Comparison of ENCODE assay signal across 12 mouse cellular contexts in the genomic region with DNA sequence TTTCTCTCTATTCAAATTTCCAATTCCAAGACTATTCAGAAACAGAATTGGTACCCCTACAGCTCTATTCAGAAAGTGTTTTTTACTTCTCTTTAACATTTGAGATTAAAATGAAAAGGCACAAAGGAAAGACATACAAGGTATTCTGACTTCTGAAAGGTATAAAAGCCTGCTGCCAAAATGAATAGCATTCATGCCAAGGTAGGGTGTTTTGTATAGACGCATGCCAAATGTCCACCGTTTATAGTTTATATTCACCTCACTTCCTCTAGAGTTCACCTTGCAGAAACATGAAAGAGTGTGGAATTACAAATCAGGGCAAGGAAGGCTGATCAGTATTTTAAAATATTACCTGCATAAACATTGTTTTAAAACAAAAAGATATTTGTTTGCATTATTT.
A peak's percentile ranks its signal among the peaks of the same experiment; 100 is the strongest.
DNase-seq lines count a peak whose midpoint lies in the region; ATAC-seq lines count a peak whose summit lies in the region.
"Had no signal": no experiment of that assay in that cellular context is flagged by ENCODE, and none has a peak within 500 bp of the region (broad histone marks: within the 10 kb centered on the region; RNA-seq: fewer than 3 reads in every experiment).

No protein-coding gene starts in this region.

- ATAC-seq in cerebellum, adult (ENCODE audit: insufficient number of reproducible peaks, low FRiP score, low TSS enrichment): 0 out of 2 replicates have a peak, but pooled peaks have one; percentile 26
- ATAC-seq: activated CD4-positive, CD25-positive, alpha-beta regulatory T cell, adult 4 months; CD4-positive, CD25-positive, alpha-beta regulatory T cell, adult 4 months; Patski had no signal

- no peak for DNase-seq in cerebellum, postnatal 36 days
- DNase-seq in cerebellum, postnatal 10 days: peak; percentile 33 to 43
- DNase-seq in cerebellum, adult 11-12 months: no peak
- DNase-seq in brain, adult 2 months (ENCODE audit: low read depth, low spot score): peak; percentile 56
- DNase-seq: adrenal gland, postnatal 36 days; B cell, adult 2 months; cerebellum, adult 9-11 months; embryo, embryonic 11 days had no signal

Comparison
In these comparisons a context has a peak if more than half of its experiments do, and no peak if none do; other contexts are left out.
1. DNase-seq: peak in cerebellum, postnatal 10 days (2 of 2) and brain, adult 2 months (single experiment); none in cerebellum, postnatal 36 days (0 of 2) and cerebellum, adult 11-12 months (single experiment).